Mouse (Mus musculus): Measurements from ENCODE around the gene Xaf1.

GRCm38 (mm10) chr11:72286651-72287050 is 14.8 kb upstream of the Xaf1 start:
- no peak for TF ChIP-seq POLR2A (IDR thresholded peaks at IDR 0.05; ENCODE audit: borderline replicate concordance, control insufficient read depth, low read depth, low read length)
- no peak for TF ChIP-seq CTCF (IDR thresholded peaks at IDR 0.05; ENCODE audit: control insufficient read depth, insufficient read depth, low read length)

Data from bone marrow, adult 2 months (tissue).